Mouse (Mus musculus) bone marrow macrophage, adult 2 months (primary cell): ENCODE measurements at regions not wholly inside any gene's neighbourhood (a gene's known extent, or its start where the extent isn't known, plus 50 kb on each side); places are given as distances from the start of the nearest gene placed in this dataset.
A peak's percentile ranks its signal among the peaks of the same experiment; 100 is the strongest.

ENCODE experiments used
- H3K27ac ChIP-seq: 2 replicates; pipeline ENCODE4 v1.5.1; 2012; ENCODE audit warnings: low read depth, low read length; ENCODE audit not compliant: insufficient read depth
- H3K4me1 ChIP-seq: 2 replicates; pipeline ENCODE4 v1.6.1; 2012; ENCODE audit warnings: low read length; ENCODE audit not compliant: control insufficient read depth, insufficient read depth
- H3K4me3 ChIP-seq: 2 replicates; pipeline ENCODE4 v1.5.1; 2012; ENCODE audit warnings: mild to moderate bottlenecking, low read length, moderate library complexity; ENCODE audit not compliant: insufficient read depth
- CTCF ChIP-seq: IDR thresholded peaks from 2 replicates; pipeline ENCODE4 v1.5.1; 2012; ENCODE audit warnings: low read depth, mild to moderate bottlenecking, low read length, moderate library complexity
- POLR2A ChIP-seq: IDR thresholded peaks from 2 replicates; pipeline ENCODE4 v1.6.1; 2012; ENCODE audit warnings: mild to moderate bottlenecking, low read depth, low read length, borderline replicate concordance

DNA sequence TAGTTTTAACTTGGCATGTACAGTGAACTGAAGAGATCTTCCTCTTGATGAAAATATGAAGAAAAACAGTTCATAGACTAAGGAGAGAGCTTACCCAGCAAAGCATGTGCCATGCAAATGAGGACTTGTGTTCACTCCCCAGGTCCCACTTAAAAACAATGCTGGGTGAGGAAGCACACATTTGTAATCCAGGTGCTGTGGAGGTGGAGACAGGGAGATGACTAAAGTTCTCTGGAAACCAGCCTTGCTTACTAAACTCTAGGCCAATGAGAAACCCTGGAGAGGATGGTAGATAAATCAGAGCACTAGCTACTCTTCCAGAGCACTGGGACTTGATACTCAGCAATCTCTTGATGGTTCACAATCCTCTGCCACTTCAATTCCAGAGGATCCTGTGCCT lies 678.8 kb downstream of the Actr3 start:
- H3K4me1 ChIP-seq, result no peaks in the 10 kb centered on the region
- no peak overlapping the region for H3K4me3 ChIP-seq
- H3K27ac ChIP-seq, result no peak overlapping the region
- no peak for TF ChIP-seq POLR2A
- no peak for TF ChIP-seq CTCF

- Histone ChIP-seq H3K4me3 (no peak overlapping the region), H3K4me1 (no peaks in the 10 kb centered on the region), H3K27ac (no peak overlapping the region)
- TF ChIP-seq CTCF, result no peak
- TF ChIP-seq POLR2A, result no peak
Measured at GRCm38 (mm10) chr1:124739777-124740176, 694.4 kb upstream of the Dpp10 start.

DNA sequence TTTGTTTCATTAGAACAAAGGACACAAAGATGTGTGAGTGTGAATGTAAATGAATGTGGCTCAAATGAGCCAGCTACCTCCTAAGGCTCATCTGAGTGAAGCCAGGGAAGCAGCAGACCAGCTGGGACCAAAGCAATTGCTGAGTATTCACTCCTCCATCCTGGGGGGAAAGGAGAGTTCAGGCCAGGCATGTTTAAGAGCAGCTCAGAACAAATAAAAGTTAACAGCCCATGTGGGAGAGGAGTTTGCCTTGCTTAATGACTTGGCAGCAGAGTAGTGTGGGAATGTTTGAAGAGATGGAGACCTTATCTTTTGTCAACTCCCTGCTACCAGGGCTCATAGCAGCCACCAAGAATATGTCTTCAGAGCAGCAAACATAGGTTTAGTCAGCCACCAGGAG lies 685.0 kb upstream of the Dpp10 start:
- Histone ChIP-seq H3K4me1 (no peaks in the 10 kb centered on the region), H3K4me3 (no peak overlapping the region), H3K27ac (no peak overlapping the region)
- TF ChIP-seq CTCF (no peak), POLR2A (no peak)

DNA sequence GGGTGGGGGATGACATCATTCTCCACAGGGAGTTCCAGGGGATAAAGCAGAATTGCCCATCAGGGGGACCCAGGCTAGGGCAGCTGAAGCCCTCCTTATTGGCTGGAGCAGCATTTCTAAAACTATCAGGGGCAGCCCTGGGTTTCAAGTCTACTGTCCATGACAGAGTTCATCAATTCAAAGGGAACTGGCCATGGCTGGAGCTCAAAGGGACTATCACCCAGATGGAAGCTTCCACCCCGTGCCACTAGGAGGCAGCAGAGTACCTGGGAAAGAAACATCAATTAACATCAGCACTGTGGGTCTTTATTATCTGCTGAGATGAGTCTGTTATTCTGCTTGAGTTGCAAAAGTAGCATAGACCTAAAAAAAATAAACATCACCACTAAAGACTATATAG lies 672.7 kb upstream of the Dpp10 start:
- TF ChIP-seq POLR2A, result no peak
- 0 out of 2 replicates have a peak, but pooled peaks have one; percentile 21 for TF ChIP-seq CTCF
- Histone ChIP-seq H3K27ac (no peak overlapping the region), H3K4me3 (no peak overlapping the region), H3K4me1 (no peaks in the 10 kb centered on the region)

GRCm38 (mm10) chr1:124706246-124706645 lies 660.9 kb upstream of the Dpp10 start:
- H3K4me1 ChIP-seq, result no peaks in the 10 kb centered on the region
- no peak for TF ChIP-seq POLR2A
- no peak for TF ChIP-seq CTCF
- no peak overlapping the region for H3K4me3 ChIP-seq
- H3K27ac ChIP-seq, result no peak overlapping the region

- Histone ChIP-seq H3K4me1 (no peaks in the 10 kb centered on the region), H3K4me3 (no peak overlapping the region)
- no peak for TF ChIP-seq POLR2A
- TF ChIP-seq CTCF, result no peak
Measured at GRCm38 (mm10) chr1:124674420-124674819, 629.1 kb upstream of the Dpp10 start.

DNA sequence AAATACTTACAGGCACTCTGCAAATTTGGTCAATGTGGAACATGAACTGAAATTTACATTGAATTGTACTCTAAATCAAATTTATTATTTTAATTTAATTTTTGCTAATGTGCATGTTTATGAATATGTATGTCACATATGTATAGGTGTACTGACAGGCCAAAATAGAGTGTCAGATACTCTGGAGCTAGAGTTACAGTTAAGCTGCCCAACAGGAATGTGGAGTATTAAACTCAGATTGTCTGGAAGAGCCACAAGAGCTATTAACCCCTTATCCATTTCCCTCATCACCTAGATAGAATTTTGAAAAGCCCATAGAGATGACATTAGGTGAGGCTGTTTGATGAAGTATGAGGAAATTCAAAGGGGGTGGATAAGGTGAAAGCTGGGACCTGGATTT lies 607.5 kb upstream of the Dpp10 start:
- H3K27ac ChIP-seq, result no peak overlapping the region
- TF ChIP-seq CTCF (no peak), POLR2A (no peak)
- H3K4me3 ChIP-seq, result no peak overlapping the region
- no peaks in the 10 kb centered on the region for H3K4me1 ChIP-seq

More at GRCm38 (mm10) chr1:124674420-124674819, 629.1 kb upstream of the Dpp10 start:
- H3K27ac ChIP-seq, result no peak overlapping the region

DNA sequence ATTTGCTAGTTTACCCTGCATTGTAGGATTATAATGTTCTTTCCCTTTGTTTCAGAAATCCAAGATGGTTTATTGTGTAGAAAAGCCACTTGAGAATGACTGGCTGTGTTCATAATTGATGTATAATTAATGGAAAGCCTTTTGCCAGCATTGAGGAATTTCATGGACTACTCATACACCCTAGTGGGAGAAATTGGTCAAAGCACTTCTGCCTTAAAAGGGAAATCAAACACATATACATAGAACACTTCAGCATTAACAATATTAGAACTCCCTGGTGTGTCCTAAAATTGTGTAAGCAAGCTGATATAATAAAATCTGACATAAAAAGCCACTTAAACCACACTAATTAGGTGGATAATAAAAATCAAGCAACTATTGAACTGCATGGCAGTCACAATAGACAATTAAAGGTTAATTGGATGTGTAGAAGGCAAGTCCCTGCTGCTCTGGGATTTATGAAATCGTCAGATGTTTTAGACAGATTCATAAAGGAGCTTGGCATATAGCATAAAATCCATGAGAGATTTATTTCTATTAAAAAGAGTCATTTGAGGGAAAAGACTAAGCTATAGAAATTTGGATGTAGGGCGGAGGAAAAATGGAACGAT lies 607.0 kb upstream of the Dpp10 start:
- H3K4me1 ChIP-seq, result no peaks in the 10 kb centered on the region

DNA sequence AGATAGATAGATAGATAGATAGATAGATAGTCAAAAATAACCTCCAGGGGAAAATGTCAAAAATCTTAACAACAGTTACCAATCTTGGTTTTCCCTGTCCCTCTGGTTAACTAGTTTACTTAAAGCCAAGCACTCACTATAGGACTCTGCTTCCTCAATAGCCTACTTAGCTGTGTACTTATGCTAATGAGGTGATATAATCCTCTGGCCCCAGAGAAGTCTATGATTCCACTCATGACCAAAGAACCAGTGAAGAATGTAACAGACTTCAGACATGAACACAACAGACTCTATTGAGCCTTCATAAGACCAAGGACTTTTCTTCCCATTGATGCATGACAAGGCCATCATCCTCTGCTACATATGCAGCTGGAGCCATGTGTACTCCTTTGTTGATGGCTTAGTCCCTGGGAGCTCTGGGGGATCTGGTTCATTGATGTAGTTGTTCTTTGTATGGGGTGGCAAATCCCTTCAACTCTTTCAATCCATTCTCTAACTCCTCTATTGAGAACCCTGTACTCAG lies 589.9 kb upstream of the Dpp10 start:
- Histone ChIP-seq H3K4me3 (no peak overlapping the region), H3K4me1 (no peaks in the 10 kb centered on the region), H3K27ac (no peak overlapping the region)
- TF ChIP-seq POLR2A (no peak), CTCF (no peak)

More for the DNA sequence above, 607.0 kb upstream of the Dpp10 start:
- TF ChIP-seq POLR2A (no peak), CTCF (no peak)
- Histone ChIP-seq H3K27ac (no peak overlapping the region), H3K4me3 (no peak overlapping the region)

DNA sequence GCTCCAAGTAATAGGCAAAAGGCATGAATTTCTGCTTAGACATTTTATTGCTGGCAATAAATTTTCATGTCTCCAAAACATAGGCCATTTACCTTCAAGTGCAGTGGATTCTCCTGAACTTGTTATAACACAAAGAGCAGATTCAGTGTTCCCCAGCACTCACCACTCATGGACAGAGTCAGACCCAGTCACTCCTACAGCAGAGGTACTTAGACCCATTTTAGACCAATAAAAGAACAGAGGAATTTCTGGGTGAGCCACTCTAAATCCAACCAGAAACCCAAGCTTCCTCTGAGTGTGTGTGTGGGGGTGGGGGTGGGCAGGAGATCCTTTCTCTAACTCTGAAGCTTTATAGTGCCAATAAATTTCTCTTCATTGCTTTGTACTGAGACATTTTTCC lies 584.7 kb upstream of the Dpp10 start:
- TF ChIP-seq POLR2A (no peak), CTCF (no peak)
- no peak overlapping the region for H3K27ac ChIP-seq
- H3K4me1 ChIP-seq, result no peaks in the 10 kb centered on the region
- H3K4me3 ChIP-seq, result no peak overlapping the region

- no peaks in the 10 kb centered on the region for H3K4me1 ChIP-seq
- TF ChIP-seq POLR2A, result no peak
- no peak for TF ChIP-seq CTCF
- H3K27ac ChIP-seq, result no peak overlapping the region
Measured at GRCm38 (mm10) chr1:124584620-124585019, 539.3 kb upstream of the Dpp10 start.

More at GRCm38 (mm10) chr1:124584620-124585019, 539.3 kb upstream of the Dpp10 start:
- H3K4me3 ChIP-seq, result no peak overlapping the region
